Comparison of ENCODE assay signal across 12 mouse cellular contexts in the genomic region with DNA sequence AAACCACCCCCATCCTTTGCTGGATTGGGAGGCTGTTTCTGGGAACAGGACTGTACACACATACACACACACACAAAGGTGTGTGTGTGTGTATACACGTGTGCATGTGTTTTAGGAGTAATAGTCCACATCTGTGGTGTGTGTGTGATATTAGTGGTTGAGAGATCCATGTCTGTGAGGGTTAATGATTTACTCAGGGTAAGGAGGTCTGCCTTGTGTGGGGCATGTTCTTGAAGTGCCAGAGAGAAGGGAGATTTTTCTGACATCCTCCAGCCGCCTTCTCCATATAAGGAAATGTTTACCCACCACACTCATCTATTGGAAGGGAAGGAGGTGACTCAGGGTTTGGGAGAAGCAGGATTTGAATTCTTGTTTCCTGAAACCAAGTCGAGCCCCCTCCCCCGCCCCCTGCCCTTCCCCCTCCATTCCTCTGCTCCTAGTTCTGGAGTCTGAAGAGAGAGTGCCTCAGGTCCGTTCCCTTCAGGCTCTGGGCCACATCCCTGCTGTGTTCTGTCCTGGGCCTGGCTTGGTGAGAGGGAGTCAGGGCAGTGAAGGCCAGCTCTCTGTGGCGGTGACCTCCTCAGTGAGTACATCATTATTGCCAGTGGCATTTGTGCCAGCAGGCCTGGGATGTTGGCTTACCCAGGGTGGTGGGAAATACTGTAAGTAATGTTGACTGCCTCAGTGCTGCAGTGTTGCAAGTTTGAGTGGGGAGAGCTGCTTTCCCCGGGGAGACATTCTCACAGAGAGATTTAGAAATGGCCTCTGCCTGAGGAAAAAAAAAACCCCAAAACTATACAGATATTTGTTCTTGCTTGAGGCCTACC. TPM values are rescaled to one million over a fixed set of nuclear protein-coding genes. Genes with fewer than 3 reads are reported as not detected.
DNase-seq lines count a peak whose midpoint lies in the region; ATAC-seq and TF ChIP-seq lines count a peak whose summit lies in the region.
"Had no signal": no experiment of that assay in that cellular context is flagged by ENCODE, and none has a peak within 500 bp of the region (broad histone marks: within the 10 kb centered on the region; RNA-seq: fewer than 3 reads in every experiment).

No protein-coding gene starts in this region.

- intact Hi-C loops in left cerebral cortex, postnatal 14 days (cut with DNase I): no loop called here

- no peak for TF ChIP-seq CTCF in liver, postnatal 0 days (IDR thresholded peaks at IDR 0.05; ENCODE audit: low read depth)

- peak overlapping the region; percentile 86 for H3K27ac ChIP-seq in kidney, embryonic 15.5 days
- peak overlapping the region; percentile 41 for H3K27ac ChIP-seq in liver, postnatal 0 days (ENCODE audit: low read depth)
- H3K27ac ChIP-seq: limb, embryonic 12.5 days had no signal

- H3K4me1 ChIP-seq in kidney, embryonic 15.5 days: peaks cover 67% of the 10 kb centered on the region
- H3K4me1 ChIP-seq in liver, postnatal 0 days (ENCODE audit: insufficient read depth): peaks cover 26% of the 10 kb centered on the region

- no peaks in the 10 kb centered on the region for H3K27me3 ChIP-seq in kidney, embryonic 15.5 days
- no peaks in the 10 kb centered on the region for H3K27me3 ChIP-seq in liver, postnatal 0 days (ENCODE audit: insufficient read depth, low read length)
- H3K27me3 ChIP-seq: limb, embryonic 12.5 days had no signal

- H3K4me3 ChIP-seq in kidney, embryonic 15.5 days (replicated peaks): no peak overlapping the region
- H3K4me3 ChIP-seq in liver, postnatal 0 days (ENCODE audit: low read depth, low read length): no peak overlapping the region
- H3K4me3 ChIP-seq: limb, embryonic 12.5 days had no signal

- 35% methylated on average over 7 of the region's 7 CpGs for WGBS in kidney, embryonic 15.5 days
- 45% methylated on average over 7 of the region's 7 CpGs for WGBS in liver, postnatal 0 days (ENCODE audit: insufficient replicate concordance)

- TF ChIP-seq EP300 in liver, postnatal 0 days (IDR thresholded peaks at IDR 0.05; ENCODE audit: low read depth): no peak

- no peak overlapping the region for H3K4me2 ChIP-seq in kidney, embryonic 15.5 days
- no peak overlapping the region for H3K4me2 ChIP-seq in liver, postnatal 0 days (ENCODE audit: low read depth, low read length)
- H3K4me2 ChIP-seq: limb, embryonic 12.5 days had no signal

- ATAC-seq in kidney, embryonic 15.5 days (replicated peaks; ENCODE audit: low FRiP score): peak; percentile 74
- ATAC-seq in liver, postnatal 0 days: peak; percentile 53
- ATAC-seq: forebrain, embryonic 14.5 days; hindbrain, embryonic 16.5 days had no signal

- H3K36me3 ChIP-seq in kidney, embryonic 15.5 days: peaks cover 7% of the 10 kb centered on the region; the same call in 1 of the 2 replicates
- H3K36me3 ChIP-seq in liver, postnatal 0 days (replicated peaks; ENCODE audit: insufficient read depth, low read length): no peaks in the 10 kb centered on the region

- no peak overlapping the region for H3K9ac ChIP-seq in kidney, embryonic 15.5 days
- no peak overlapping the region for H3K9ac ChIP-seq in liver, postnatal 0 days (replicated peaks)
- H3K9ac ChIP-seq: limb, embryonic 12.5 days had no signal

- no peaks in the 10 kb centered on the region for H3K9me3 ChIP-seq in kidney, embryonic 15.5 days (replicated peaks)
- no peaks in the 10 kb centered on the region for H3K9me3 ChIP-seq in liver, postnatal 0 days (ENCODE audit: low read length)
- H3K9me3 ChIP-seq: limb, embryonic 12.5 days had no signal

- peak; percentile 40 for DNase-seq in cerebellum, adult 9-10 months
- DNase-seq in cerebellum, adult 9-11 months: no peak
- no peak for DNase-seq in kidney, postnatal 14 days
- peak; percentile 87 for DNase-seq in R1 (ENCODE audit: low read depth, low spot score)
- no peak for DNase-seq in liver, postnatal 0 days
- DNase-seq in left cerebral cortex, postnatal 14 days (ENCODE audit: low spot score in 2 of 2): no peak
- no peak for DNase-seq in layer of hippocampus, adult 9-10 months (ENCODE audit: low spot score)
- DNase-seq: cerebellum, postnatal 25 days had no signal

RNA-seq across cellular contexts. Expression of gene Lpp, which starts 54.6 kb away (rescaled TPM):
- 50.8 and 58.6 TPM in 2 replicates for polyA plus RNA-seq in kidney, embryonic 15.5 days (2015; fragmentation: Nextera tagmentation; extraction: Ambion mirVana)
- polyA plus RNA-seq in liver, postnatal 0 days (2015; fragmentation: Nextera tagmentation; extraction: Ambion mirVana): 9.1 and 10.7 TPM in 2 replicates
- total RNA-seq in left cerebral cortex, postnatal 14 days (2021): 1 to 10 TPM; 6.8 to 8.3 TPM

Comparison
In these comparisons a context has a peak if more than half of its experiments do, and no peak if none do; other contexts are left out.
1. DNase-seq: peak in cerebellum, adult 9-10 months (single experiment) and R1 (single experiment); none in cerebellum, adult 9-11 months (single experiment), kidney, postnatal 14 days (single experiment), liver, postnatal 0 days (single experiment), left cerebral cortex, postnatal 14 days (0 of 2) and layer of hippocampus, adult 9-10 months (single experiment).